ENCODE assay signal across 10 mouse cellular contexts in genomic region chr5:24575948-24576347, GRCm38 (mm10). TPM values are rescaled to one million over a fixed set of nuclear protein-coding genes. Genes with fewer than 3 reads are reported as not detected.
A peak's percentile ranks its signal among the peaks of the same experiment; 100 is the strongest.
DNase-seq lines count a peak whose midpoint lies in the region; ATAC-seq and TF ChIP-seq lines count a peak whose summit lies in the region.
"Had no signal": no experiment of that assay in that cellular context is flagged by ENCODE, and none has a peak within 500 bp of the region (broad histone marks: within the 10 kb centered on the region; RNA-seq: fewer than 3 reads in every experiment).

No protein-coding gene starts in this region.

- peaks cover 44% of the 10 kb centered on the region for H3K36me3 ChIP-seq in heart, embryonic 15.5 days
- peaks cover 53% of the 10 kb centered on the region for H3K36me3 ChIP-seq in G1E (replicated peaks)
- H3K36me3 ChIP-seq in hindbrain, embryonic 13.5 days, result peaks cover 43% of the 10 kb centered on the region
- peaks cover 44% of the 10 kb centered on the region for H3K36me3 ChIP-seq in midbrain, embryonic 12.5 days

- no peaks in the 10 kb centered on the region for H3K9me3 ChIP-seq in heart, embryonic 15.5 days (replicated peaks)
- H3K9me3 ChIP-seq in G1E (replicated peaks), result no peaks in the 10 kb centered on the region
- no peaks in the 10 kb centered on the region for H3K9me3 ChIP-seq in hindbrain, embryonic 13.5 days
- H3K9me3 ChIP-seq in midbrain, embryonic 12.5 days, result no peaks in the 10 kb centered on the region

- peak overlapping the region; percentile 85 for H3K4me3 ChIP-seq in heart, embryonic 15.5 days
- peak overlapping the region; percentile 88; the same call in 1 of the 2 replicates for H3K4me3 ChIP-seq in G1E (ENCODE audit: low read depth, low read length)
- H3K4me3 ChIP-seq in hindbrain, embryonic 13.5 days, result peak overlapping the region; percentile 76; the same call in 1 of the 2 replicates
- peak overlapping the region; percentile 80; the same call in 1 of the 2 replicates for H3K4me3 ChIP-seq in midbrain, embryonic 12.5 days

- no peak for ATAC-seq in heart, embryonic 15.5 days (replicated peaks; ENCODE audit: insufficient number of reproducible peaks, insufficient read depth, low FRiP score, low read depth)
- no peak for ATAC-seq in G1E (ENCODE audit: extremely low read depth, insufficient number of reproducible peaks, low FRiP score, poor library complexity, severe bottlenecking)
- ATAC-seq in hindbrain, embryonic 13.5 days (ENCODE audit: low FRiP score), result no peak
- no peak for ATAC-seq in midbrain, embryonic 12.5 days (ENCODE audit: low FRiP score, low read depth)
- ATAC-seq in inflammation-experienced regulatory T-cells, adult 6 months, result no peak

- H3K9ac ChIP-seq in heart, embryonic 15.5 days, result no peak overlapping the region
- H3K9ac ChIP-seq in hindbrain, embryonic 13.5 days, result no peak overlapping the region
- peak overlapping the region; percentile 83; the same call in 1 of the 2 replicates for H3K9ac ChIP-seq in midbrain, embryonic 12.5 days (replicated peaks)

- H3K27me3 ChIP-seq in heart, embryonic 15.5 days, result no peaks in the 10 kb centered on the region
- H3K27me3 ChIP-seq in G1E (ENCODE audit: insufficient read depth, low read length), result no peaks in the 10 kb centered on the region
- no peaks in the 10 kb centered on the region for H3K27me3 ChIP-seq in hindbrain, embryonic 13.5 days
- H3K27me3 ChIP-seq in midbrain, embryonic 12.5 days, result no peaks in the 10 kb centered on the region

- WGBS in heart, embryonic 15.5 days, result 81% methylated on average over 1 of the region's 1 CpGs
- WGBS in hindbrain, embryonic 13.5 days, result 83% methylated on average over 1 of the region's 1 CpGs
- 93% methylated on average over 1 of the region's 1 CpGs for WGBS in midbrain, embryonic 12.5 days

- no peak for TF ChIP-seq CTCF in G1E (IDR thresholded peaks at IDR 0.05; ENCODE audit: low read depth, low read length)

- DNase-seq in heart, adult 18-20 months, result no peak
- no peak for DNase-seq in G1E (ENCODE audit: low spot score)
- DNase-seq in frontal cortex, adult 2 months (ENCODE audit: extremely low spot score in 1 of 2, low spot score in 1 of 2), result no peak
- no peak for DNase-seq in right cerebral cortex, postnatal 25 days

- peak overlapping the region; percentile 84 for H3K4me2 ChIP-seq in heart, embryonic 15.5 days
- H3K4me2 ChIP-seq in hindbrain, embryonic 13.5 days, result peak overlapping the region; percentile 88
- H3K4me2 ChIP-seq in midbrain, embryonic 12.5 days (replicated peaks), result peak overlapping the region; percentile 86

- H3K27ac ChIP-seq in heart, embryonic 15.5 days, result no peak overlapping the region
- no peak overlapping the region for H3K27ac ChIP-seq in hindbrain, embryonic 13.5 days
- H3K27ac ChIP-seq in midbrain, embryonic 12.5 days (replicated peaks), result no peak overlapping the region

- H3K4me1 ChIP-seq in heart, embryonic 15.5 days (replicated peaks), result peaks cover 14% of the 10 kb centered on the region
- peaks cover 59% of the 10 kb centered on the region for H3K4me1 ChIP-seq in G1E (ENCODE audit: insufficient read depth, low read depth, low read length)
- H3K4me1 ChIP-seq in hindbrain, embryonic 13.5 days (replicated peaks), result peaks cover 20% of the 10 kb centered on the region
- peaks cover 14% of the 10 kb centered on the region for H3K4me1 ChIP-seq in midbrain, embryonic 12.5 days

RNA-seq across cellular contexts. Expression of gene Abcf2, which starts 1.3 kb away (rescaled TPM):
- 55.7 and 71.7 TPM in 2 replicates for polyA plus RNA-seq in heart, embryonic 15.5 days (2015; fragmentation: Nextera tagmentation; extraction: Ambion mirVana)
- 10 to 100 TPM; 53.5 to 54.9 TPM for total RNA-seq in heart, adult 18-20 months (2021)
- total RNA-seq in G1E (2014; fragmentation: Nextera tagmentation) (54.2 and 58.8 TPM in 2 replicates), G1E (2017) (89.5 and 94.6 TPM in 2 replicates)
- polyA plus RNA-seq in G1E (2012), result 68.5 and 81.4 TPM in 2 replicates
- 91.6 and 92.3 TPM in 2 replicates for polyA plus RNA-seq in hindbrain, embryonic 13.5 days (2015; fragmentation: Nextera tagmentation; extraction: Ambion mirVana)
- 126 TPM in 2 replicates for polyA plus RNA-seq in midbrain, embryonic 12.5 days (2016; fragmentation: Nextera tagmentation; extraction: Ambion mirVana)
- polyA plus RNA-seq in inflammation-experienced regulatory T-cells, adult 6 months (2017; shearing (Covaris generic)), result 10 to 100 TPM; 52.1 to 67.7 (median 61.3) TPM
- 78.1 and 86.2 TPM in 2 replicates for polyA plus RNA-seq in frontal cortex, adult 2 months (2012; rRNA removed)

RNA-seq across cellular contexts. Expression of gene Chpf2, which starts 10.6 kb away (rescaled TPM):
- polyA plus RNA-seq in heart, embryonic 15.5 days (2015; fragmentation: Nextera tagmentation; extraction: Ambion mirVana), result 13.1 and 18.5 TPM in 2 replicates
- 1 to 10 TPM; 5.8 to 6.9 TPM for total RNA-seq in heart, adult 18-20 months (2021)
- total RNA-seq in G1E (2014; fragmentation: Nextera tagmentation), result 5.9 and 15.8 TPM in 2 replicates
- total RNA-seq in G1E (2017), result 7.3 and 14.9 TPM in 2 replicates
- 19.9 and 28.5 TPM in 2 replicates for polyA plus RNA-seq in G1E (2012)
- polyA plus RNA-seq in hindbrain, embryonic 13.5 days (2015; fragmentation: Nextera tagmentation; extraction: Ambion mirVana), result 17.4 and 19.9 TPM in 2 replicates
- 18.3 and 22.1 TPM in 2 replicates for polyA plus RNA-seq in midbrain, embryonic 12.5 days (2016; fragmentation: Nextera tagmentation; extraction: Ambion mirVana)
- 10 to 100 TPM in 2 of 3 experiments, 1 to 10 TPM in 1; 8.5 to 12.9 (median 10.0) TPM for polyA plus RNA-seq in inflammation-experienced regulatory T-cells, adult 6 months (2017; shearing (Covaris generic))
- 47.1 and 50.5 TPM in 2 replicates for polyA plus RNA-seq in frontal cortex, adult 2 months (2012; rRNA removed)

RNA-seq across cellular contexts. Expression of gene 4931409K22Rik, which starts 19.3 kb away (rescaled TPM):
- 0.09 TPM in 1 of 2 replicates, not detected in the other for polyA plus RNA-seq in heart, embryonic 15.5 days (2015; fragmentation: Nextera tagmentation; extraction: Ambion mirVana)
- not detected for total RNA-seq in heart, adult 18-20 months (2021)
- total RNA-seq in G1E (2014; fragmentation: Nextera tagmentation) (not detected in 2 replicates), G1E (2017) (0.06 TPM in 1 of 2 replicates, not detected in the other)
- polyA plus RNA-seq in G1E (2012), result not detected in 2 replicates
- 0.12 and 0.19 TPM in 2 replicates for polyA plus RNA-seq in hindbrain, embryonic 13.5 days (2015; fragmentation: Nextera tagmentation; extraction: Ambion mirVana)
- polyA plus RNA-seq in midbrain, embryonic 12.5 days (2016; fragmentation: Nextera tagmentation; extraction: Ambion mirVana), result 0.06 and 0.09 TPM in 2 replicates
- polyA plus RNA-seq in inflammation-experienced regulatory T-cells, adult 6 months (2017; shearing (Covaris generic)), result not detected
- polyA plus RNA-seq in frontal cortex, adult 2 months (2012; rRNA removed), result 0.18 and 0.59 TPM in 2 replicates
- total RNA-seq: hematopoietic stem cell, adult 5-6 weeks had no signal
- polyA plus RNA-seq: thymus, postnatal 0 days had no signal

RNA-seq across cellular contexts. Expression of gene Asb10, which starts 35.2 kb away (rescaled TPM):
- polyA plus RNA-seq in heart, embryonic 15.5 days (2015; fragmentation: Nextera tagmentation; extraction: Ambion mirVana), result 7.0 and 7.4 TPM in 2 replicates
- 10 to 100 TPM; 83.7 to 90.6 TPM for total RNA-seq in heart, adult 18-20 months (2021)
- total RNA-seq in G1E (2014; fragmentation: Nextera tagmentation), result not detected in 2 replicates
- not detected in 2 replicates for total RNA-seq in G1E (2017)
- 0.04 TPM in 1 of 2 replicates, not detected in the other for polyA plus RNA-seq in G1E (2012)
- 0.16 and 0.49 TPM in 2 replicates for polyA plus RNA-seq in hindbrain, embryonic 13.5 days (2015; fragmentation: Nextera tagmentation; extraction: Ambion mirVana)
- 0.16 and 0.19 TPM in 2 replicates for polyA plus RNA-seq in midbrain, embryonic 12.5 days (2016; fragmentation: Nextera tagmentation; extraction: Ambion mirVana)
- not detected for polyA plus RNA-seq in inflammation-experienced regulatory T-cells, adult 6 months (2017; shearing (Covaris generic))
- polyA plus RNA-seq in frontal cortex, adult 2 months (2012; rRNA removed), result 0.42 and 0.62 TPM in 2 replicates
- total RNA-seq: hematopoietic stem cell, adult 5-6 weeks had no signal

RNA-seq across cellular contexts. Expression of gene Smarcd3, which starts 48.3 kb away (rescaled TPM):
- 50.9 and 57.2 TPM in 2 replicates for polyA plus RNA-seq in heart, embryonic 15.5 days (2015; fragmentation: Nextera tagmentation; extraction: Ambion mirVana)
- total RNA-seq in heart, adult 18-20 months (2021), result 10 to 100 TPM; 56.5 to 59.8 TPM
- total RNA-seq in G1E (2014; fragmentation: Nextera tagmentation) (not detected in 2 replicates), G1E (2017) (0.06 and 0.22 TPM in 2 replicates)
- 0.12 TPM in 1 of 2 replicates, not detected in the other for polyA plus RNA-seq in G1E (2012)
- 86.2 and 87.6 TPM in 2 replicates for polyA plus RNA-seq in hindbrain, embryonic 13.5 days (2015; fragmentation: Nextera tagmentation; extraction: Ambion mirVana)
- polyA plus RNA-seq in midbrain, embryonic 12.5 days (2016; fragmentation: Nextera tagmentation; extraction: Ambion mirVana), result 108 and 120 TPM in 2 replicates
- polyA plus RNA-seq in inflammation-experienced regulatory T-cells, adult 6 months (2017; shearing (Covaris generic)), result 1 to 10 TPM in 1 of 3 experiments, under 1 TPM in 2; 0.50 to 1.9 (median 0.69) TPM
- 116 and 135 TPM in 2 replicates for polyA plus RNA-seq in frontal cortex, adult 2 months (2012; rRNA removed)
